Mouse (Mus musculus): ENCODE measurements around the gene Fuca1. TPM values are rescaled to one million over a fixed set of nuclear protein-coding genes. Genes with fewer than 3 reads are reported as not detected.

The Fuca1 gene
- total RNA-seq, 2 experiments from 2014 or later, result 68.2 to 116 TPM

DNA sequence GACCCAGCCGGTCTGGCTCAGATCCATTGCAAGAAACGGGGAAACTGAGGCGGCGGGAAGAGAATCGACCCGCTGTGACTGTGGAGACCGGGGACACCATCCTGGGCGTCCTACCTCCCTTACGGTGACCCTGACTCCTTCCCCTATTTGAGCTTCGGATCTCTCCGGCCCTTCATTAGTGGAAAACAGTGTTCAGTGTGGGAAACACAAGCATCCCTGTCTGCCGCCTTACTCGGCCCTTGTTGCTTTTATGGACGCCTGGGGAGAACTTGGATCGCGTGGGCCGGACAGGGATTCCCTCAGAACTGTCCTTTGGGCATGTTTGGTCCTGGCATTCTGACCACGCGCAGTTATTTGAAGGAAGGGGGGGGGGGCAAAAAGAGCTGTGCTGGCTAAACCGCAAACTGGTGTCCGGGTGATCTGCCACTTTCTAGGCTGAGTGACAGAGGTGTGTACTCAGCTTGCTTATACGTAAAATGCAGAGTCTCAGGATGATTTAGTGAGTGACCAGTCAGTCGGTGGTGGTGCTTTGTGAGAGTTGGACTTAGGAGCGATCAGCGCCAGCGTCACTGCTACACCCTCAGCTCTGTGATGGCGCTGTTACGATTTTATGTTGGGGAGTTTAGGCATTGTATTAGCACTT lies 26.2 kb downstream of the Fuca1 start:
- no peak for ATAC-seq (replicated peaks; ENCODE audit: poor library complexity, severe bottlenecking)

DNA sequence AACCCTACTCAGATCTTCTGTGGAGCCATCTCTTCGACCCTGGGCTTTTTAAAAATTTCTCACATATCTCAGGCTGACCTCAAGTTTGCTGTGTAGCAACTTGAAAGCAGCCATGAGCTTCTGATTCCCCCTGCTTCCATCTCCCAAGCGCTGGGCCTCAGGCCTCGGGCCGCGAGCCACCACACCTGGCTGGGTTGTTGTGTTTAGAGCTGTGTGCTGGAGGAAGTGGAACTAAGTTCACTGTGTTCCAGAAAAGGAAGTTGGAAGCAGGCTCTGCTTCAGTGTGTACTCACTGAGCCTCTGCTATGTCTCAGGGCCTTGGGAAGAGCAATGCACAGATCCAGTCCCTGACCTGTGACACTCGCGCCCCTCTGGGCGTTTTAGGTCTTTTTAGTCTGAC lies 27.6 kb downstream of the Fuca1 start:
- peak; percentile 29 for ATAC-seq (replicated peaks; ENCODE audit: poor library complexity, severe bottlenecking)

DNA sequence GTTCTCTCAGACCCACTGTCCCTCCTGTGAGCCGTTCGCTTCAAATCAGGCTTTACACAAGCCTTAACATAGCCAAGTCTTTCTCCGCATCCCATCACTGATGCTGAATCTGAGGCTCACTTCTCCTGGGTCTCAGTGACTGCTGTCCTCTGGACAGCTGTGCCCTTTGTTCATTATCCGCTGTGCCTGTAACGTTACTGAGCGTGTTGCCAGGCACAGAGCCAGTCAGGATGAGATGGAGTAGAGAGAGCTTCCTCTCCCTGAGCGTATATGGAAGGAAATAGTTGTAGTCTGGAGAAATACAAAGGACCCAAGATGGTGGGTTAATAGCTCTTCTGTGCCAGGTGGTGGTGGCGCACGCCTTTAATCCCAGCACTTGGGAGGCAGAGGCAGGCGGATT lies 28.9 kb downstream of the Fuca1 start:
- ATAC-seq (replicated peaks; ENCODE audit: poor library complexity, severe bottlenecking), result no peak

DNA sequence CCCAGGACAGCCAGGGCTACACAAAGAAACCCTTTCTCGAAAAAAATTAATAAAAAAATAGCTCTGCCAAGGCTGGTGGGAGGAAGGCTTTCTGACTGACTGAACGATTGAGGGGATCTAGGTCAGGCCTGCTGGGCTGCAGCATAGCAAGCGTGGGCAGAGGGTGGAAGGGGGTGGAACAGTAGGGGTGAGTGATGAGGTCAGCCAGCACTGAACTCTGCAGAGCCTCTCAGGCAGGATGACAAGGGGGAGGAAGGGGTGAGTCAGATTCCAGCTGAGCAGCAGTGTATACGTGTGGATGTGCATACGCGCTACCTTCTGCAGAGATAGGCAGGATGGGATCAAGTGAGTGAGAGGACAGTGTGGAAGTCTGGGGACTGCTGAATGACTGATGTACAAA lies 29.4 kb downstream of the Fuca1 start:
- no peak for ATAC-seq (replicated peaks; ENCODE audit: poor library complexity, severe bottlenecking)

- ATAC-seq (replicated peaks; ENCODE audit: poor library complexity, severe bottlenecking), result no peak
These were observed 29.8 kb downstream of the Fuca1 start for GRCm38 (mm10) chr4:135950365-135950764.

DNA sequence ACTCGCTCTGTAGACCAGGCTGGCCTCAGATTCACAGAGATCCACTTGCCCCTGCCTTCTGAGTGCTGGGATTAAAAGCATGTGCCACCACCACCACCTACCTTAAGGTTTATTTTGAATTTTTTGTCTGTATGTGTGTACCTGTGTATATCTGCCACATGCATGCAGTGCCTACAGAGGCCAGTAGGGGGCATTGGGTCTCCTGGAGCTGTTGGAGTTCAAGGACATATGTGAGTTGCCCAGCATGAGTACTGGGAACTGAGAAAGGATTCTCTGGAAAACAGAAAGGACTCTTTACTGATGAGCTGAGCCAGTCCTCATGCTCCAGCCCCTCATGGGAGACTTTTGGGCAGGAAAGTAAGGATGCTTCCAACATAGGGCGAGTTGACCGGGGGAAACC lies 31.0 kb downstream of the Fuca1 start:
- no peak for ATAC-seq (replicated peaks; ENCODE audit: poor library complexity, severe bottlenecking)

DNA sequence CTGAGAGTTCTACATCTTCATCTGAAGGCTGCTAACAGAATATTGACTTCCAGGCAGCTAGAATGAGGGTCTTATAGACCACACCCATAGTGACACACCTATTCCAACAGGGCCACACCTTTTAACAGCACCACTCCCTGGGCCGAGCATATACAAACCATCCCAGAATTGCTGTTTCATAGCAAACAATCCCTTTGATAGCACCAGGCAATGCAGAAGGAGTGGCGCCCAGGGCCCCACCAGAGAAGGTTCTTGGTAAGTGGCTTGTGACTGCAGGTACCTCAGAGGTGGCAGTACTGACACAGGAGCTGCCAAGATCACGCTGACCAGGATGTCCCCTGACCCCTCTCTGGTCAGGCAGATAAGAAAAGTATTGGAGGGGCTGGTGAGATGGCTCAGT lies 32.6 kb downstream of the Fuca1 start:
- no peak for ATAC-seq (replicated peaks; ENCODE audit: poor library complexity, severe bottlenecking)

DNA sequence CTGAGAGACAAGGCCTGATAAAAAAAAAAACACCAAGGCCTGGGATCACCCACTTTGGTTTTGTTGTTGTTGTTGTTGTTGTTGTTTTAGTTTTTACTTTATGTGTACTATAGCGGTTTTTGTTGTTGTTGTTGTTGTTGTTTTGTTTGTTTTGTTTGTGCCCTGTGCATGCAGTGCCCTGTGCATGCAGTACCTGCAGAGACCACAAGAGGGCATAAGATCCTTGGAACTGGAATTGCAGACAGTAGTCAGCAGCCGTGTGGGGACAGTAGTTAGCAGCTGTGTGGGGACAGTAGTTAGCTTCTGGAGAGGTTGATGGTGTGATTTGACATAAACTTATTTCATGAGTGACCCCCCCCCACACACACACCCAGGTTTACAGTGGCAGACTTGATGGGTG lies 33.7 kb downstream of the Fuca1 start:
- ATAC-seq (replicated peaks; ENCODE audit: poor library complexity, severe bottlenecking), result peak; percentile 56

DNA sequence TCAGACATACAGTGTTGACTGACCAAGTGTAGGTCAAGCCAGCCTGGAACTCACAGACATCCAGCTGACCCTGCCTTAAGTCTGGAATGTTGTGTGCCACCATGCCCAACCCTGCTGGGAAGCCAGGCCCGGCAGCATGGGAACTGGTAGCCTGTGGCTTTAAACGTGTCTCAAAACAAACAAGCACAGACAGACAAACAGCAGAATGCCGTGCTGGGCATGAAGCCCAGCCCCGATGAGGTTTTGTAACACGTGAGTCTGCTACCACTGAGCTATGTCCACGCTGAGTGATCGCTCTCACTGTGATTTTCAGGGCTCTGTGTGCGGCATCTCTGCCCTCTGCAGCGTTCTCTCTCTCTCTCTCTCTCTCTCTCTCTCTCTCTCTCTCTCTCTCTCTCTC lies 35.4 kb downstream of the Fuca1 start:
- no peak for ATAC-seq (replicated peaks; ENCODE audit: poor library complexity, severe bottlenecking)

GRCm38 (mm10) chr4:135958354-135958753 lies 37.8 kb downstream of the Fuca1 start:
- ATAC-seq (replicated peaks; ENCODE audit: poor library complexity, severe bottlenecking), result no peak

DNA sequence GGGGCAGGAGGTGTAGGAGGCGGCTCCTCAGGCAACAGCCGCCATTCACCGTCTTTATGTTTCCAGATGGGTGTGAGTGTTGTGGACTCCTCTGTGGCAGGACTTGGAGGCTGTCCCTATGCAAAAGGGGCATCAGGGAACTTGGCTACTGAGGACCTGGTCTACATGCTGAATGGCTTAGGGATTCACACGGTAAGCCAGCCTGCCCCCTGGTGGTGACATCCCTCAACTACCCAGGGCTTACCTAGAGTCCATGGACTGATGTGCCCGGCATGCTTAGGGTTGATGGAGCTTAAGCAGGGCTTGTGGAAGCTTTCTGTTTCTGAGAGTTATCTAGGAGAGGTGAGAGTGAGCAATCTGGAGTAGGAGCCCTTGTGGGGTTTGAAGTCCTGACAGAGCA lies 40.2 kb downstream of the Fuca1 start:
- ATAC-seq (replicated peaks; ENCODE audit: poor library complexity, severe bottlenecking), result peak; percentile 54

DNA sequence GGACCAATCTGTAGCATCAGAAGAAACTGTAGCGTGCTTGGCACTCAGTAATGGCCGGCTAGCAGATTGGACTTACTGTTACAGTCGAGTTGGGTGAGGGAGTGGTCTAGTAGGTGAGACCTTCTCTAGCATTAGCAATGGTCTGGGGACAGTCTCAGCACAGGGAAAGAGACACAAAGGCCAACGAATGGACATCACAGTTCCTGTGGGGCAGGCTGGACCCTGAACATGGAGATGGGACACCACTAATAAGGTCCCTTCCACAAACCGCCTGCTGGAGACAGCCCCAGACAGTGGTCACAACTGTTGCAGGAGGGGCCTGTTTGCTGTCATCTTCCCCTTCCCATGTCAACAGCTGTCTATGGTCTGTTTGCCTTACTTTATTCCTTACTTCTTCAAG lies 41.2 kb downstream of the Fuca1 start:
- ATAC-seq (replicated peaks; ENCODE audit: poor library complexity, severe bottlenecking), result no peak

DNA sequence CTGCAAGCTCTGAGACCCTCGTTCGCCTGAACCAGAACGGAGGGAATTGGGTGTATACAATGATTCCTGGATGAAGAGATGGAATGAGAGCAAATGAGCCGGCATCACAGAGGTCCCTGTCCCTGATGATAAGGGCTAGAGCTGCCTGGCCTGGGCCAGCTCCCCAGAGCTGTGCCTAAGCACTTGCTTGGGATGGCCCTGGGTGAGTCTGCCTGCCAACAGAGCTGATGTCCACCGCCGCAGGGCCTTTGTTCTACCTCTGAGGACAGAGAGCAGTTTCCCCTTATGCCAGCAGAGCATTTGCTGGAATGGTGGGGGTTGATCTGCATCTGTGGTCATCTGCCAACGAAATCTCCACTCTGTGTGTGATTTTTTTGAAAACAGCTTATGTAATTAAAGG lies 41.7 kb downstream of the Fuca1 start:
- no peak for ATAC-seq (replicated peaks; ENCODE audit: poor library complexity, severe bottlenecking)

- ATAC-seq (replicated peaks; ENCODE audit: poor library complexity, severe bottlenecking), result no peak; the same call in 1 of the 2 replicates
These were observed 42.4 kb downstream of the Fuca1 start for GRCm38 (mm10) chr4:135962946-135963345.

DNA sequence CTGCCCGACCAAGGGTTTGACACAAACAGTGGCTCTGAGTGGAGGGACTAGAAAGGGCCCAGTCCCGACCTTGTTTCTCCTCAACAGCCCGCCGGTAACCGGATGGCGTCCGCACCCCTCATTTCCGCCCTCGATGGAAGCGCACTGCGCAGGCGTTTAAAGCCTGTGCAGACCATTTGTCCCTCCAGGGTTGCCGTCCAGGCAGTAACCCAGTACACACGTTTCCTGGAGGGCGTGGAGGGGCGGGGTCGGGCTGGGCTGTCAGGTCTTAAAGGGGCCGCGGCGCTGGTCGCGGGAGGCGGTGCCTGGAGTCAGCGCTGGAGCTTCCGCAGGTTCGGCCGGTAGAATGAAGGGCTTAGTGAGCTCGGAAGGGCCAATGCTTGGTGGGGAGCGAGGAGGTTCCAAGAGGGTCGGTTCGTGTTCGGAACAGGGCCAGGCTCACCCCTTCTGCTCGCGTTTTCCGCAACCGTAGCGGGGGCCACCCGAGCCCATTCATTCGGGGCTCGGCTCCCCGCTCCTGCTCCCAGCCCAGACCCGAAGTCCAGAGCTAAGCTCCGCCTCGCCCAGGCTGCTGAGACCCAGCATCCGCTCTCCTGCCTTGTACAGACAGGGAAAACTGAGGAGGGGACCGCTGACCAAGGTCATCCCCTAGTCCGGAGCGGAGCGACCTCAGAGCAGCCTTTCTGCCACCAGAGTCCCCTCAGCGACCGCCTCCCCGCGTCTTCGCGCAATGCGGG lies 43.1 kb downstream of the Fuca1 start, which contains the start of gene Gale:
Gale (plus strand) TSS at position 271 of the 737 bp plus-strand sequence.
- ATAC-seq (replicated peaks; ENCODE audit: poor library complexity, severe bottlenecking), result peak; percentile 83

DNA sequence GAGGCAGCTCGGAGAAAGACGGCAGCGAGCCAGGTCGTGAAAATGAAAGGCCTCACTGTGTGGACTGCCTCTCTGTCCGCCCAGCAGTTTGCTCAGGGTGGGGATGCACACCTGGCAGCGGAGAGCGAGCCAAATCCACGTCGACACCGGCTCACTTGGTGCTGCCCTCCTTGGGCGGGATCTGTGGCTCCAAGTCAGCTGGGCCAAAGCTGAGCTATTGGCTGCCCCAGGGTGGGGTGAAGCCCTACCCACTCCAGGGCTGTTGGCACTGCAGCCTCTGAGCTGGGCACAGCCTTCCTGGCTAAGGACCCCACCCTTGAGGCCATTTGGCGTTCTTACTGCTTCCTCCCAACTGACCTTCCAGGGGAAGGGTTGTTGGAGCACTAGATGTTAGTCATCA lies 43.9 kb downstream of the Fuca1 start:
- peak; percentile 28 for ATAC-seq (replicated peaks; ENCODE audit: poor library complexity, severe bottlenecking)

GRCm38 (mm10) chr4:135965113-135965512 lies 44.6 kb downstream of the Fuca1 start:
- no peak for ATAC-seq (replicated peaks; ENCODE audit: poor library complexity, severe bottlenecking)

- ATAC-seq (replicated peaks; ENCODE audit: poor library complexity, severe bottlenecking), result no peak
These were observed 45.7 kb downstream of the Fuca1 start for GRCm38 (mm10) chr4:135966283-135966682.

DNA sequence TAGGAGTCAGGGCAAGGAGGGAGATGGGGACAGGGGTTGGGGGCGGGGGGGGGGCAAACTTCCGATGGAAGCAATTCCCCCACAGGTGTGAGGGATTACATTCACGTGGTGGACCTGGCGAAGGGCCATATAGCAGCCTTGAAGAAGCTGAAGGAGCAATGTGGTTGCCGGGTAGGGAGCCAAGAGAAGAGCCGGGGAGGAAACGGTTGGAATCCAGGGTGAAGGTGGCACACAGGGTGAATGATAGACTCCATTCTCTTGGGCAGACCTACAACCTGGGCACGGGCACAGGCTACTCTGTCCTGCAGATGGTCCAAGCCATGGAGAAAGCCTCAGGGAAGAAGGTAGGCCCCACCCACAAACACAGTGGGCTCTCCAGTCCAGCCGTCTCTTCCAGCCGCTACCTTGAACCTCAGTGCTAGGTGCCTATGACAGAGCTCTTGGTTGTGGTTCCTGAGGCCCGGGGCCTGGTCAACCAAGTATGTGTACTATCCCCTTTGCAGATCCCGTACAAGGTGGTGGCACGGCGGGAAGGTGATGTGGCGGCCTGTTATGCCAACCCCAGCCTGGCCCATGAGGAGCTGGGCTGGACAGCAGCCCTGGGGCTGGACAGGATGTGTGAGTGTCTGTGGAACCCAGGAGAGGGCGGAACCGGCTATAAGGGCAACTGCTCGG lies 46.7 kb downstream of the Fuca1 start:
- no peak for ATAC-seq (replicated peaks; ENCODE audit: poor library complexity, severe bottlenecking)

DNA sequence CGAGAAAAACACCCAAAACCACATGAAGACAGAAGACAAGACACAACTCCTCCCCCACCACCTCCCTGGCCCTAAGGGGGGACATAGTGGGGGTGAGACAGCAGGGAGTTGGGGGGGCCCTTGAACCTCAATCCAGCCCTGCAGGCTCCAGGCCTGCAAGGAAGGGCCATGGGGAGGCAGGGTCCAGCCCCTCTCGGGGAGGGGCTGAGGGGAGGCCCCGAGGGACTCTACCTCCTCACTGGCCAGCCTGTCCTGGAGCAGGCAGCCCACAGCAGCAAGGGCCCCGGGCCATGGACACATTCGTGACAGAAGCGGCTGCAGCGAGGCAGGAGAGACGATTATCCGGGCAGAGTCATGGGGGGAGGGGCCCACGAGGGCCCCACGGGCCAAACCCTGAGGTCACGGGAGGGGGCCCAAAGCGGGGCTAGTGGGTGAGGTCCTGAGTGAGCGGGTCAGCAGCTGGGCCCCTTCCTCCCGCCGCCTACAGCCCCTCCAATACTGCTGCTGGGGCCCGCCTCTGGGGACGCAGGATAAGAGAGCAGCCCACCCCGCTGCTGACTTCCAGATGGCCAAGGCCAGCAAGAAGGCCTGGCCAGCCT lies 47.8 kb downstream of the Fuca1 start:
- ATAC-seq (replicated peaks; ENCODE audit: poor library complexity, severe bottlenecking), result no peak

All from granulocyte monocyte progenitor cell, adult 5-6 weeks (primary cell).